Comparison of ENCODE assay signal across 20 mouse cellular contexts in the genomic region with DNA sequence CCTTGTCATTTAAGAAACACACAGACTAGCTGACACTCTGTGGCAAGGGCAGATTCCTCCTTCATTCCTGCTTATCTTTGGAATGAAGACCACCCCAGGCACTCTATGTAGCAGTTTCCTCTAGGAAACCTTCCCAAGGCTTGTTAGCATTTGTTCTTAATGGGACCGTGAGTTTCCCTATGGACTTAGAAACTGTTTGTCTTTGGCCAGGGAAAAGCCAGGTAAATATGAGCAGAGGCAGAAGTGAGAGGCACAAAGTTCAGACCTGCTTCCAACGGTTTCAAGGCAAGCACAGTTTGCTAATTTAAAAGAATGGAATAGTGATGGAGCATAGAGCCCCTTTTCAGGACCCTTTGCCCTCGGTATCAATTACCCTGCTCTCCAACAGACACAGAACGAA. TPM values are rescaled to one million over a fixed set of nuclear protein-coding genes. Genes with fewer than 3 reads are reported as not detected.
DNase-seq lines count a peak whose midpoint lies in the region; ATAC-seq and TF ChIP-seq lines count a peak whose summit lies in the region.
"Had no signal": no experiment of that assay in that cellular context is flagged by ENCODE, and none has a peak within 500 bp of the region (broad histone marks: within the 10 kb centered on the region; RNA-seq: fewer than 3 reads in every experiment).

No protein-coding gene starts in this region.

- H3K9me3 ChIP-seq in kidney, embryonic 16.5 days (ENCODE audit: low read length): no peaks in the 10 kb centered on the region
- no peaks in the 10 kb centered on the region for H3K9me3 ChIP-seq in kidney, embryonic 14.5 days (ENCODE audit: control insufficient read depth, low read length)
- no peaks in the 10 kb centered on the region for H3K9me3 ChIP-seq in liver, embryonic 11.5 days (ENCODE audit: control insufficient read depth, low read length)
- H3K9me3 ChIP-seq in liver, embryonic 13.5 days (replicated peaks): no peaks in the 10 kb centered on the region
- no peaks in the 10 kb centered on the region for H3K9me3 ChIP-seq in liver, postnatal 0 days (ENCODE audit: low read length)
- H3K9me3 ChIP-seq in neural tube, embryonic 15.5 days (replicated peaks): no peaks in the 10 kb centered on the region
- H3K9me3 ChIP-seq: embryonic facial prominence, embryonic 13.5 days; forebrain, embryonic 12.5 days; hindbrain, embryonic 12.5 days had no signal

- H3K4me2 ChIP-seq in kidney, embryonic 16.5 days (replicated peaks; ENCODE audit: low read depth, low read length): no peak overlapping the region
- H3K4me2 ChIP-seq in kidney, embryonic 14.5 days (replicated peaks; ENCODE audit: low read depth, low read length): no peak overlapping the region
- H3K4me2 ChIP-seq in liver, embryonic 11.5 days: peak overlapping the region; percentile 31
- H3K4me2 ChIP-seq in liver, embryonic 13.5 days: no peak overlapping the region
- H3K4me2 ChIP-seq in liver, postnatal 0 days (ENCODE audit: low read depth, low read length): peak overlapping the region; percentile 56
- H3K4me2 ChIP-seq in neural tube, embryonic 15.5 days: no peak overlapping the region
- H3K4me2 ChIP-seq: embryonic facial prominence, embryonic 13.5 days; forebrain, embryonic 12.5 days; hindbrain, embryonic 12.5 days had no signal

- H3K9ac ChIP-seq in kidney, embryonic 16.5 days (replicated peaks; ENCODE audit: low read length): no peak overlapping the region
- no peak overlapping the region for H3K9ac ChIP-seq in kidney, embryonic 14.5 days (ENCODE audit: low read depth, low read length)
- H3K9ac ChIP-seq in liver, embryonic 11.5 days (ENCODE audit: low read depth, low read length): no peak overlapping the region
- H3K9ac ChIP-seq in liver, embryonic 13.5 days: no peak overlapping the region
- no peak overlapping the region for H3K9ac ChIP-seq in liver, postnatal 0 days (replicated peaks)
- no peak overlapping the region for H3K9ac ChIP-seq in neural tube, embryonic 15.5 days (replicated peaks)
- H3K9ac ChIP-seq: embryonic facial prominence, embryonic 13.5 days; forebrain, embryonic 12.5 days; hindbrain, embryonic 12.5 days had no signal

- no peak for TF ChIP-seq CTCF in liver, postnatal 0 days (IDR thresholded peaks at IDR 0.05; ENCODE audit: low read depth)

- H3K4me3 ChIP-seq in kidney, embryonic 16.5 days (ENCODE audit: low read length): no peak overlapping the region
- H3K4me3 ChIP-seq in kidney, embryonic 14.5 days (ENCODE audit: low read length): no peak overlapping the region
- no peak overlapping the region for H3K4me3 ChIP-seq in liver, embryonic 11.5 days (ENCODE audit: low read depth, low read length)
- no peak overlapping the region for H3K4me3 ChIP-seq in liver, embryonic 13.5 days (replicated peaks)
- H3K4me3 ChIP-seq in liver, postnatal 0 days (ENCODE audit: low read depth, low read length): no peak overlapping the region
- H3K4me3 ChIP-seq in neural tube, embryonic 15.5 days (replicated peaks): no peak overlapping the region
- H3K4me3 ChIP-seq: embryonic facial prominence, embryonic 13.5 days; forebrain, embryonic 12.5 days; hindbrain, embryonic 12.5 days had no signal

- no peak for TF ChIP-seq EP300 in liver, postnatal 0 days (IDR thresholded peaks at IDR 0.05; ENCODE audit: low read depth)

- no peaks in the 10 kb centered on the region; the same call in 1 of the 2 replicates for H3K36me3 ChIP-seq in kidney, embryonic 16.5 days (ENCODE audit: insufficient read depth, low read length)
- no peaks in the 10 kb centered on the region for H3K36me3 ChIP-seq in kidney, embryonic 14.5 days (ENCODE audit: control insufficient read depth, insufficient read depth, low read length)
- H3K36me3 ChIP-seq in liver, embryonic 11.5 days (ENCODE audit: control insufficient read depth, insufficient read depth, low read length): no peaks in the 10 kb centered on the region
- 0 out of 2 replicates have a peak, but pooled peaks cover 3% of the 10 kb centered on the region for H3K36me3 ChIP-seq in liver, embryonic 13.5 days
- H3K36me3 ChIP-seq in liver, postnatal 0 days (replicated peaks; ENCODE audit: insufficient read depth, low read length): peaks cover 22% of the 10 kb centered on the region
- no peaks in the 10 kb centered on the region for H3K36me3 ChIP-seq in neural tube, embryonic 15.5 days
- H3K36me3 ChIP-seq: embryonic facial prominence, embryonic 13.5 days; forebrain, embryonic 12.5 days; hindbrain, embryonic 12.5 days had no signal

- peaks cover 17% of the 10 kb centered on the region for H3K4me1 ChIP-seq in kidney, embryonic 16.5 days (ENCODE audit: insufficient read depth, low read length)
- H3K4me1 ChIP-seq in kidney, embryonic 14.5 days (ENCODE audit: control insufficient read depth, insufficient read depth, low read length): peaks cover 13% of the 10 kb centered on the region
- H3K4me1 ChIP-seq in liver, embryonic 11.5 days (replicated peaks; ENCODE audit: control insufficient read depth, insufficient read depth, low read length): peaks cover 5% of the 10 kb centered on the region
- H3K4me1 ChIP-seq in liver, embryonic 13.5 days (replicated peaks): peaks cover 36% of the 10 kb centered on the region
- H3K4me1 ChIP-seq in liver, postnatal 0 days (ENCODE audit: insufficient read depth): peaks cover 32% of the 10 kb centered on the region
- H3K4me1 ChIP-seq in neural tube, embryonic 15.5 days: peaks cover 14% of the 10 kb centered on the region

- ATAC-seq in kidney, embryonic 16.5 days (ENCODE audit: low FRiP score, low TSS enrichment): no peak
- no peak for ATAC-seq in kidney, embryonic 14.5 days (ENCODE audit: low FRiP score, low TSS enrichment)
- ATAC-seq in liver, embryonic 11.5 days (replicated peaks; ENCODE audit: low FRiP score): no peak
- ATAC-seq in liver, embryonic 13.5 days (ENCODE audit: low read depth): no peak
- no peak for ATAC-seq in liver, postnatal 0 days
- no peak for ATAC-seq in neural tube, embryonic 15.5 days (ENCODE audit: low FRiP score)
- ATAC-seq: forebrain, embryonic 16.5 days; hindbrain, embryonic 16.5 days had no signal

- H3K27me3 ChIP-seq in kidney, embryonic 16.5 days (ENCODE audit: insufficient read depth, low read length): no peaks in the 10 kb centered on the region
- no peaks in the 10 kb centered on the region for H3K27me3 ChIP-seq in kidney, embryonic 14.5 days (ENCODE audit: control insufficient read depth, insufficient read depth, low read length)
- no peaks in the 10 kb centered on the region for H3K27me3 ChIP-seq in liver, embryonic 11.5 days (replicated peaks; ENCODE audit: control insufficient read depth, insufficient read depth, low read length)
- H3K27me3 ChIP-seq in liver, embryonic 13.5 days: no peaks in the 10 kb centered on the region
- no peaks in the 10 kb centered on the region for H3K27me3 ChIP-seq in liver, postnatal 0 days (ENCODE audit: insufficient read depth, low read length)
- 0 out of 2 replicates have a peak, but pooled peaks cover 4% of the 10 kb centered on the region for H3K27me3 ChIP-seq in neural tube, embryonic 15.5 days (replicated peaks)
- H3K27me3 ChIP-seq: embryonic facial prominence, embryonic 13.5 days had no signal

- 55% methylated on average over 4 of the region's 4 CpGs for WGBS in kidney, embryonic 16.5 days
- 59% methylated on average over 4 of the region's 4 CpGs for WGBS in kidney, embryonic 14.5 days
- 60% methylated on average over 4 of the region's 4 CpGs for WGBS in liver, embryonic 11.5 days
- 61% methylated on average over 4 of the region's 4 CpGs for WGBS in liver, embryonic 13.5 days (ENCODE audit: insufficient replicate concordance)
- WGBS in liver, postnatal 0 days (ENCODE audit: insufficient replicate concordance): 54% methylated on average over 4 of the region's 4 CpGs
- WGBS in neural tube, embryonic 15.5 days: 75% methylated on average over 4 of the region's 4 CpGs

- H3K27ac ChIP-seq in kidney, embryonic 16.5 days (ENCODE audit: low read length): 0 out of 2 replicates have a peak overlapping the region, but pooled peaks have one; percentile 9
- H3K27ac ChIP-seq in kidney, embryonic 14.5 days (ENCODE audit: low read depth, low read length): no peak overlapping the region
- H3K27ac ChIP-seq in liver, embryonic 11.5 days (ENCODE audit: low read depth, low read length): peak overlapping the region; percentile 61; the same call in 1 of the 2 replicates
- H3K27ac ChIP-seq in liver, embryonic 13.5 days: peak overlapping the region; percentile 52
- H3K27ac ChIP-seq in liver, postnatal 0 days (ENCODE audit: low read depth): peak overlapping the region; percentile 55
- no peak overlapping the region for H3K27ac ChIP-seq in neural tube, embryonic 15.5 days (replicated peaks)
- H3K27ac ChIP-seq: embryonic facial prominence, embryonic 13.5 days; forebrain, embryonic 12.5 days; hindbrain, embryonic 12.5 days had no signal

- no peak for DNase-seq in liver, embryonic 11.5 days (ENCODE audit: low spot score)
- DNase-seq in liver, embryonic 13.5 days: no peak
- no peak for DNase-seq in liver, postnatal 0 days
- no peak for DNase-seq in cerebellum, adult 11-12 months
- DNase-seq: adrenal gland, adult 8-10 months; cerebellum, adult 11 months; cerebellum, adult 9-10 months; cerebellum, postnatal 25 days; gastrocnemius, postnatal 10 days; heart, adult 18-20 months; heart, postnatal 10 days; heart, postnatal 4 days had no signal

RNA-seq across cellular contexts. Expression of gene Pygl, which starts 8.0 kb away (rescaled TPM):
- 47.9 and 49.1 TPM in 2 replicates for polyA plus RNA-seq in kidney, embryonic 16.5 days (2015; fragmentation: Nextera tagmentation; extraction: Ambion mirVana)
- 17.8 and 27.5 TPM in 2 replicates for polyA plus RNA-seq in kidney, embryonic 14.5 days (2014; fragmentation: Nextera tagmentation; extraction: Ambion mirVana)
- 29.8 and 36.2 TPM in 2 replicates for polyA plus RNA-seq in liver, embryonic 11.5 days (2014; fragmentation: Nextera tagmentation; extraction: Ambion mirVana)
- 32.8 and 42.5 TPM in 2 replicates for polyA plus RNA-seq in liver, embryonic 13.5 days (2015; fragmentation: Nextera tagmentation; extraction: Ambion mirVana)
- 104 and 114 TPM in 2 replicates for polyA plus RNA-seq in liver, postnatal 0 days (2015; fragmentation: Nextera tagmentation; extraction: Ambion mirVana)
- 10.0 and 17.0 TPM in 2 replicates for polyA plus RNA-seq in neural tube, embryonic 15.5 days (2015; fragmentation: Nextera tagmentation; extraction: Ambion mirVana)

Comparison
In these comparisons a context has a peak if more than half of its experiments do, and no peak if none do; other contexts are left out.
1. H3K27ac ChIP-seq: peak in kidney, embryonic 16.5 days (single experiment), liver, embryonic 11.5 days (single experiment), liver, embryonic 13.5 days (single experiment) and liver, postnatal 0 days (single experiment); none in kidney, embryonic 14.5 days (single experiment) and neural tube, embryonic 15.5 days (single experiment).
2. H3K4me2 ChIP-seq: peak in liver, embryonic 11.5 days (single experiment) and liver, postnatal 0 days (single experiment); none in kidney, embryonic 16.5 days (single experiment), kidney, embryonic 14.5 days (single experiment), liver, embryonic 13.5 days (single experiment) and neural tube, embryonic 15.5 days (single experiment).